Mouse (Mus musculus): ENCODE results near the gene Slk. TPM values are rescaled to one million over a fixed set of nuclear protein-coding genes. Genes with fewer than 3 reads are reported as not detected.

Gene Slk
- total RNA-seq (2021): 10 to 100 TPM; 91.4 to 94.4 TPM

DNA sequence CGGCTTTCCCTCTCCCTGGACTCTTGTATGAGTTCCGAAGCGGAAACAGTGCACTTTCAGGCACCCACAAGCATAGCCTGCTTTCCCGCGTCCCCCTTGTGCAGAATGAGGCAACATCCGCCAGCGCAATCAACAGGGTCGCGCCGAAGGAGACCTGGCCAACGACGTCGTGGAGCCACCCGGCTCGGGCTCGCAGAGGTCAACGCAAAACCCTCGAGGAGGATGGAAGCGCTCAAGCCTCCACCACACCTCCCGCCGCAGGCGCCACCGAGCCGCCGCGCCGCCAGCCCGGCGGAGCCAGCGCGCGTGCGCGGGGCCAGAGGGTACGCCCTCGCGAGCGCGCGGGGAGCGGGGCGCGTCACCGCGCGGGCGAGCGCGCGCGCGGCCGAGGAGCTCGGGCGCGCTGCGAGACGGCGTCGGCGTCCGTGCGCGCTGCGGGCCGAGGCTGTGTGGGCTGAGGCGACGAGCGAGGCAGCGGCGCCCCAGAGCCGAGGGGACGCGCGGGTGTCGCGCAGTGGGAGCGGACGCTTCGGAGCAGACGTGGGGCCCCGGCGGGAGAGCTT lies at the start of gene Slk:
TSS of gene Slk (plus strand) at position 454 of the 563 bp plus-strand sequence.
- intact Hi-C loops (cut with DNase I): loop anchor here (1.0 to 2.0 kb wide), 2 partner anchors 41 to 69 kb away; no protein-coding TSS in a partner anchor
- DNase-seq: peak; percentile 81 to 91

GRCm38 (mm10) chr19:47531309-47531708 lies 48.2 kb upstream of the Slk start:
- no peak for DNase-seq
- intact Hi-C loops (cut with DNase I): no loop called here

GRCm38 (mm10) chr19:47532449-47532848 lies 47.0 kb upstream of the Slk start:
- intact Hi-C loops (cut with DNase I): no loop called here
- DNase-seq: no peak

DNA sequence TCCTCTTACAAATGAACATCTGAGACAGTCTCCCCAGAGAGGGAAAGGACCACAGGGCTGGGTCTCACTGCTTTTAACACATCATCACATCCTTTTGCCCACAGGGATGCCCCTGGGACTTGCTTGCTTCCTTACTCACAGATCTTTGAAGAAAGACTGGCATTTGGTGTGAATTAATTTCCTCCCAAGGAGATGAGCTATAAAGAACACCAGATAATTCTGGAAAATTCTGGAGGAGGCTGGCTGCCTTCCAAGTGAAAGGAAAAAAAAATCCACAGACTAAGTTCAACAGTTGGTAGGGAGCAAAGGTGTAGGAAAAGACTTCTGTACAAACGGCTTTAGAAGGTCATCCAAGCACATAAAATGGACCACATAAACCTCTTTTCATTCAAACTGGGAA lies 45.3 kb upstream of the Slk start:
- intact Hi-C loops (cut with DNase I): no loop called here
- no peak for DNase-seq

GRCm38 (mm10) chr19:47536521-47537299 lies 42.8 kb upstream of the Slk start:
- peak; percentile 99 for DNase-seq
- intact Hi-C loops (cut with DNase I): loop anchor here (2.0 kb wide), 2 partner anchors 26 to 194 kb away; partner anchors contain the start of gene Sfr1

DNA sequence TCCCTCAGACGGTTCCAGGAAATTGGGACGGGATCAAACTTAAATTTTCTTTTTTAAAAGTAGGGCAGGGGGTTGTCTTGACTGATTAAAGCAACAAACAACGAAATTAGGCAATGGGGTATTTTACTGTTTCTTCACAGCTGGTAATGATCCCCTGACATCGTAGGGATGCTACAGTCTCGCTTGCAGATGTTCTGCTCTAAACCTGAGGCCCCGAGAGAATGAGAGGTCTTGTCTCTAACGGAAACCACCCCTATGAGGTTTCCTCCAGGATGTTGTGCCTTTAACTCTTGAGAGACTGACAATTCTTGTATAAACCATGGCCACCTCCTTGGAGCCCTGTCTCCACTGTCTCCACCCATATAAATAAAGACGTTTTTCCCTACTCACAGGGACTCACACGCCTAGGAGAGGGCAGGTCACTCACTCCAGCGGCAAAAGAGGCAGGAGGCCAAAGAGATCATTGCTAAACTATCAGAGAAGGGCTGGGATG lies 42.1 kb upstream of the Slk start, which contains the start of gene Stn1:
TSS of gene Stn1 (minus strand) at position 208 of the 493 bp plus-strand sequence.
- intact Hi-C loops (cut with DNase I): loop anchor here (2.0 kb wide), 2 partner anchors 27 to 193 kb away; partner anchors contain the start of gene Sfr1
- DNase-seq: peak in 1 of 2 experiments; percentile 33

- peak; percentile 36 to 56 for DNase-seq
Measured at GRCm38 (mm10) chr19:47537879-47538278, 41.6 kb upstream of the Slk start.

GRCm38 (mm10) chr19:47538801-47539200 lies 40.7 kb upstream of the Slk start:
- no peak for DNase-seq
- intact Hi-C loops (cut with DNase I): loop anchor here (1.0 kb wide), 1 partner anchor 40 kb away; the partner anchor contains the start of gene Slk

More at GRCm38 (mm10) chr19:47537879-47538278, 41.6 kb upstream of the Slk start:
- intact Hi-C loops (cut with DNase I): loop anchor here (1.0 to 2.0 kb wide), 3 partner anchors 27 to 193 kb away; partner anchors contain the start of genes Sfr1 and Slk

- intact Hi-C loops (cut with DNase I): no loop called here
- no peak for DNase-seq
Measured at GRCm38 (mm10) chr19:47542441-47542840, 37.0 kb upstream of the Slk start.

GRCm38 (mm10) chr19:47545055-47545454 lies 34.4 kb upstream of the Slk start:
- intact Hi-C loops (cut with DNase I): no loop called here
- no peak for DNase-seq

- intact Hi-C loops (cut with DNase I): no loop called here
- DNase-seq: no peak
Measured at GRCm38 (mm10) chr19:47545528-47545927, 34.0 kb upstream of the Slk start.

DNA sequence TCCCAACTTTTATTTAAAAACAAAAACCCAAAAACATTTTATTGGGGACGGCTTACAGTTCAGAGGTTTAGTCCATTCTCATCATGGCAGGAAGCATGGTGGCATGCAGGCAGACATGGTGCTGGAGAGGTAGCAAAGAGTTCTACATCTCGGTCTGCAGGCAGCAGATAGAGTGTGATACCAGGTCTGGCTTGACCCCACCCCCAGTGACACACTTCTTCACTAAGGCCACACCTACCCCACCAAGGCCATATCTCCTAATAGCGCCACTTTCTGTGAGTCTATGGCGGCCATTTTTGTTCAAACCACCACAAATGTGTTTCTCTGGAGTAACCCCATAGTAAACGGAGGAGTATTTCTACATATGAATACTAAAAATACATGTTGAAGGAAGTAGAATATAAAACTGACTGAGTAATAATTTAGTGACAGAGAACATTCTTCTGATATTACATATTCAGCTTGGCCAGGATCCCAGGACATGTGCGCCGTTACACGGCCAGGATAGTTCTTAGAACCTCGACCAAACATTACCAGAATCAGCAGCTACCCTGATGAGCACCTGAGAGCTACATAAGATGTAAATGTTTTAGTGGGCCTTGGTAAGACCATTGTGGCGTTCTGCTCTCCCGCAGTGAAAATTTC lies 30.9 kb upstream of the Slk start:
- DNase-seq: no peak
- intact Hi-C loops (cut with DNase I): no loop called here

- DNase-seq: no peak
- intact Hi-C loops (cut with DNase I): no loop called here
Measured at GRCm38 (mm10) chr19:47549174-47549573, 30.3 kb upstream of the Slk start.

DNA sequence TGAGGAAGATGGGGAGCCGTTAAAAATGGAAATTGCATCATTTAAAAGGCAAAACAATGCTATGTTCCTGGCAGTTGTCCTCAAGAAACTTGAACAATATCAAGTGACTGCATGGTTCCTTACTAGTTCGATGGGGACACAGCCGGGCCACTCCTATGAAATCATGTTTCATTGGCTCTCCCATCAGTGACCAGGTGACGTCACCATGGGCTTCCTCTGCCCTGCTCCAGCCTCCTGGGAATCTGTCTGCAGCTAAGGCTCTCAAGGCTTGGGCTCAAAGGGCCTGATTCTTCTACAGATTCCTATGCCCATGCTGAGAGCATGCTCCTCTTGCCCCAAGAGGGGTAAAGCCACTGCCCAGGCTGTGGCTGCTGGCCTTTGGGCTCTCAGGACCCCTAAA lies 29.9 kb upstream of the Slk start:
- no peak for DNase-seq
- intact Hi-C loops (cut with DNase I): no loop called here

- DNase-seq: no peak
- intact Hi-C loops (cut with DNase I): no loop called here
Measured at GRCm38 (mm10) chr19:47559145-47559544, 20.3 kb upstream of the Slk start.

- intact Hi-C loops (cut with DNase I): no loop called here
- no peak for DNase-seq
Measured at GRCm38 (mm10) chr19:47559751-47560512, 19.5 kb upstream of the Slk start.

- DNase-seq: no peak
- intact Hi-C loops (cut with DNase I): no loop called here
Measured at GRCm38 (mm10) chr19:47560544-47561161, 18.8 kb upstream of the Slk start.

DNA sequence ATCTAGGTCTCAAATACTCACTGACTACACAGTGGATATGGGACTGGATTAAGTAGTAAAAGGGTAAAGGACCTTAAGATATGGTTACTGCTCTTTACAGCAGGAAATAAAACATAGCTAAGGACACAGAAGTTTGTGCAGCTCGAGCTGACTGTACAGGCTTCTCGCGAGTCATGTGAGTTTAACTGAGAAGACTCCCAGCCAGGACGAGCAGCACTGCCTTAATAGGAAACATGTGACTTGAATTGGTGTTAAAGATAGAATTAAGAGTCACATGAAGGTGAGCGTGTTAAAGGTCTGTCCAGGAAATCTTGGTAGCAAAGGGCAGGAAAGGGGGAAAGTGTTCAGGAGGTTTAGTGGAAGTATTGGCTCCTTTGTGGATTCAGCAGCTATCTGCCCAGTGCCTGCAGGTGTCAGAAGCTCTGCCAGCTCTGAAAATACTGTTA lies 17.5 kb upstream of the Slk start:
- intact Hi-C loops (cut with DNase I): no loop called here
- DNase-seq: no peak

DNA sequence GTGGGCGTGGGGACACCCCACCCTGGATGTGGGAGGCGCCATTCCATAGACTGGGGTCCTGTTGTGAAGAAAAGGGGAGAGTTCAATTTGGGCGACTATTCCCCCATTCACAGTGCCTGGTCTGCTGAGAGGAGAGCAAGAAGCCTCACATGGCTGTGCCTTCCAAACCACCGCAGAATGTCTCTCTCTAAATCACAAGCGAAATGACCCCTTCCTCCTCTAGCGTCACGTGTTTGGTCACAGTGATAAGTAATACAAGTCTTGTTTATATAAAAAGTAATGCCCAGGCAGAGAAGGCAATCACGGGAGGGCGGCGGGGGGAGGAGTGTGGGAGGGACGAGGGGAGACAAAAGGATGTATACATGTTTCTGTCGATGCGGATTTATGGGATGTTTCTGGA lies 15.8 kb upstream of the Slk start:
- intact Hi-C loops (cut with DNase I): no loop called here
- no peak for DNase-seq

Measured in heart, postnatal 36 days (tissue).